Mouse (Mus musculus) testis, adult 2 months (tissue): ENCODE measurements around the gene Vdr. TPM values are rescaled to one million over a fixed set of nuclear protein-coding genes. Genes with fewer than 3 reads are reported as not detected.
A peak's percentile ranks its signal among the peaks of the same experiment; 100 is the strongest.

Experiments
- H3K27ac ChIP-seq: fragments of 200-500 bp; 2 replicates; pipeline ENCODE4 v1.5.1; 2012; ENCODE audit warnings: low read depth, low read length; ENCODE audit not compliant: control insufficient read depth, insufficient read depth
- H3K27me3 ChIP-seq: fragments of 200-500 bp; 2 replicates; pipeline ENCODE4 v1.6.1; 2012; ENCODE audit warnings: mild to moderate bottlenecking, low read length, moderate library complexity; ENCODE audit not compliant: control insufficient read depth, insufficient read depth
- H3K36me3 ChIP-seq: fragments of 200-500 bp; 2 replicates; pipeline ENCODE4 v1.6.1; 2012; ENCODE audit warnings: mild to moderate bottlenecking, low read length; ENCODE audit not compliant: control insufficient read depth, insufficient read depth
- H3K4me1 ChIP-seq: fragments of 200-500 bp; 2 replicates; pipeline ENCODE4 v1.6.1; 2012; ENCODE audit warnings: low read length; ENCODE audit not compliant: control insufficient read depth, insufficient read depth
- H3K4me3 ChIP-seq: fragments of 200-500 bp; 2 replicates; pipeline ENCODE4 v1.5.1; 2012; ENCODE audit warnings: low read depth, mild to moderate bottlenecking, low read length, moderate library complexity, mixed read lengths; ENCODE audit not compliant: control insufficient read depth
- CTCF ChIP-seq: fragments of 200-500 bp; IDR thresholded peaks from 2 replicates; pipeline ENCODE4 v1.5.1; 2012; ENCODE audit warnings: low read depth, mild to moderate bottlenecking, inconsistent platforms, low read length, moderate library complexity; ENCODE audit not compliant: control insufficient read depth, insufficient read depth, insufficient replicate concordance
- POLR2A ChIP-seq: fragments of 200-500 bp; IDR thresholded peaks from 2 replicates; pipeline ENCODE4 v1.6.1; 2012; ENCODE audit warnings: low read depth, mild to moderate bottlenecking, inconsistent platforms, low read length, moderate library complexity; ENCODE audit not compliant: control insufficient read depth
- polyA plus RNA-seq: library from polyadenylated mRNA; depleted of rRNA; stranded (reverse); fragments of >200 nt; gene quantifications from 2 replicates; pipeline ENCODE4 v1.2.3, GENCODE M21; 2012

Gene Vdr
- polyA plus RNA-seq, 1 experiment = 5.7 TPM

DNA sequence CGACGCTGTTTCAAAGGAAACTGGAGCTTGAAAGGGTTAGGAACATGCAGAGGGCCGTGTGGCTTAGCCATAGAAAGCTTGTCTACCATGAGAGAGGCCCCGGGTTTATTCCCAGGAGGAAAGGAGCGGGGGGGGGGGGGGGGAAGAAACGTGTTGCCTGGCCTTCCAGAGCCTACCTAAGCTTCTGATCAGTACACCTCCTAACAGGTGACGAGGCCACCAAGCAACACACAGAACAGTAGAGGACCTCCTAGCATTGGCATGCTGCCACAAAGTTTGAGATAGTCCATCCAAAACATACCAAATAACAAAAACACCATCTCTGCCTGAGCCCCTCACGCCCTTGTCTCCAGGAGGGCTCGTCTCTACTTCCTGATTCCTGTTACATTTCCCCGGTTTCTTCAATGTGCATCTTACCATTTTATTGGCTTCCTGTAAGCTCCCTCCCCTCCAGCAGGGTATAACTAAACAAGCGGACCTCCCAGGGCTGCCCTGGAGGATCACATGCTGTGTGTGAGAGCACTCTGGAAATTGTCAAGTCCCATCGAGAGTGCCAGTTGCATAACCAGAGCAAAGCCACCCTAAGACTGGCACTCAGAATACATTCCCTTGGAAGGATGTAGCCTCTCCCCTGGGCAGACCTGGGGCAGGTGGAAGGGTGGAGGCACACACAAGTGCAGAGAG lies 87.7 kb downstream of the Vdr start:
- H3K4me3 ChIP-seq = no peak overlapping the region
- no peaks in the 10 kb centered on the region for H3K36me3 ChIP-seq
- H3K27ac ChIP-seq = peak overlapping the region; percentile 24; the same call in 1 of the 2 replicates
- peaks cover 5% of the 10 kb centered on the region; the same call in 1 of the 2 replicates for H3K4me1 ChIP-seq
- TF ChIP-seq POLR2A (no peak), CTCF (no peak)
- no peaks in the 10 kb centered on the region for H3K27me3 ChIP-seq

DNA sequence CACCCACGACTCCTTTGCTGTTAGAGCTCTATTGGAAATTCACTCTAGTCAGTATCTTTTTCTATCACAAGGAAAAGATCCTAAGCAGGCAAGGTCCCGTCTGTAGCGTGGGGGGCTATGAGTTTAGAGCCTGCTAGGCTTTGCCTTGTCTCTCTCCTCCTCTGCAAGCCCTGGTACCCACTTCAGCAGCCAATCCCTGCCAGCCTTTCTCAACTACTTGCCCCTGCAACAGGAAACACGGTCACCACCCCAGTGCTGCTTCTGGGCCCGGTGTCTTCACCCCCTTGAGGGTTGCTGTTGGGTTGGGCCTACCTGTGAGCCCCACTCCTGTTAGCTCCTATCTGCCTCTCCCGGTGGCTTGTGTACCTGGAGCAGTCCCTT lies 88.5 kb downstream of the Vdr start:
- Histone ChIP-seq H3K27me3 (no peaks in the 10 kb centered on the region), H3K36me3 (no peaks in the 10 kb centered on the region), H3K4me3 (no peak overlapping the region), H3K27ac (no peak overlapping the region), H3K4me1 (peaks cover 5% of the 10 kb centered on the region; the same call in 1 of the 2 replicates)
- TF ChIP-seq POLR2A (no peak), CTCF (no peak)

DNA sequence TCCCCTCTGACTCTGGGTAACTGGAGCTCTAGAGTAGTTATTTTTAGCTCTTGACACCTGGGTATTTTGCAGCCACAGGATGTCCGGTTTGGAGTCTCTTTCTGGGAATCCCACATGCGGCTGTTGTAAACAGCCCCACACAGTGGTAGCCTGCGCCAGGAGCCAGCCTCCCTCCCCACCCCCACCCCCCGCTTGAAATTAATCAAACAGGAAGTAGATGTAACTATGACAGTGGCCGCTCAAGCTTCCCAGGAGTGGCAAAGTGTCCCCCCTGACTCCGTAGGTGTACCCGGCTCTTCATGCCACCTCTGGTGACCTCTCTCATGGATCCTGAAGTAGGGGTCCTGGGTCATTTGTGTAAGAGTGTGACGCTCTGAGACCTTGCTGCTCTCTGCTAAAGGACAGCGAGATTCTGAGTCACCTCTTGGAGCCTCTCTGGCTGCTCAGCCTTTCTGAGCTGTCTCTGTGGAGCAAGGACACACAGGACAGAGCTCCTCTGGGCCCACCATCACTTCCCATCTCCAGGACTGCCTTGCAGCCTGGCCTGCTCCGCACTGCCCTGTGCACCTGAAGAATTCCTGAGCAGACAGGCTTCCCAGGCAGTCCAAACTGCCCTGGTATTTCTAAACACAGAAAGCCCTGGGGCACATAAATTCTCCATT lies 89.0 kb downstream of the Vdr start:
- Histone ChIP-seq H3K27ac (no peak overlapping the region), H3K36me3 (no peaks in the 10 kb centered on the region), H3K4me1 (peaks cover 5% of the 10 kb centered on the region; the same call in 1 of the 2 replicates), H3K4me3 (no peak overlapping the region), H3K27me3 (no peaks in the 10 kb centered on the region)
- TF ChIP-seq POLR2A (no peak), CTCF (no peak)

DNA sequence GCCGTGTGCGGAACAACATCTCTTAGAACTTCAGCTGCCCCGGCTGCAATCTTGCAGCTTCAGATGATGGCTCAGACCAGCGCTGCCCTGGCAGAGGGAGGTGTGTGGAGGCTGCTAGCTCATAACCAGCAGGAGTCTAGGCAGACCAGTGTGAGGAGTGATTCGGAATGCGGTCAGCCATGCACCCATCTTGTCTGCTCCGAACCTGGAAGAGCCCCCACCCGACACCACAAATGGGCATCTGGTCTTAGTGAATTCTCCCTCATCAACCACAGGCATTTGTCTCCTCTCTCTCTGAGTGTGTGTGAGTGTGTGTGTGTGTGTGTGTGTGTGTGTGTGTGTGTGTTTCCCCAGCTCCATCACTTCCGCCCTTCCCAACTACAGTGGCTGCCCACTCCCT lies 90.5 kb downstream of the Vdr start:
- Histone ChIP-seq H3K27me3 (no peaks in the 10 kb centered on the region), H3K36me3 (no peaks in the 10 kb centered on the region), H3K27ac (no peak overlapping the region), H3K4me3 (no peak overlapping the region), H3K4me1 (peaks cover 2% of the 10 kb centered on the region; the same call in 1 of the 2 replicates)
- TF ChIP-seq CTCF = no peak
- no peak for TF ChIP-seq POLR2A

DNA sequence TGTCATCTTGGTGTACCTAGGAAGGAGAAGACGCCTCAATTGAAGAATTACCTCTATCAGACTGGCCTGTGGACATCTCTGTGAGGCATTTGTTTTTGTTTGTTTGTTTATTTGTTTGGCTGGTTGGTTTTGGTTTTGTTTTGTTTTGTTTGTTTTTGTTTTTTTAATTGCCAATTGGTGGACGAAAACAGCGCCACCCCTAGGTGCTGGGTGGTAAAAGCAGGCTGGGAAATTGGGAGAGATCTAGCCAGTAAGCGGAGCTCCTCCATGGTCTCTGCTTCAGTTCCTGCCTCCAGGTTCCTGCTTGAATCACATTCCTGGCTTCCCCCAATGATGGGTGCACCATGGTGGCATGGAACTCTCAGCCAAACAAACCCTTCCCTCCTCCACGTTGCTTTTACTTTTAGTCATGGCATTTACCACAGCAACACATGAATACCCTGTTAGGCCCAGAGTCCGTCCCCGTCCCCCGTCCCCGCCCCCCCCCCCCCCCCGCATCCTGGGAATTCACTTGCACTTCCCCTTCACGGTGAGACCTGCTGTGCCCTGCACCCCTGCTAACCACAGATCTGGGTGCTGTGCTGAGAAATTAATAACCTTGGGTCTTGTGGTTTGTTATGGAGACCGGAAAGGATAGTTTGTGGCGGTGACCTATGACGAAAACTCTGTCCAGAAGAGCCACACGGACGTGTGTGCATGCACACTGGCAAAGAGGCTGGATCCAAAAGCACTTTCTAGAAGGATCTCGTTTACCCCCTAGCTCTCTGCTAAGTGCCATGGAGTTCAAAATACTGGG lies 94.0 kb downstream of the Vdr start:
- no peak overlapping the region for H3K27ac ChIP-seq
- no peaks in the 10 kb centered on the region for H3K27me3 ChIP-seq
- TF ChIP-seq CTCF (no peak), POLR2A (no peak)
- no peaks in the 10 kb centered on the region; the same call in 1 of the 2 replicates for H3K4me1 ChIP-seq
- H3K4me3 ChIP-seq = no peak overlapping the region
- no peaks in the 10 kb centered on the region for H3K36me3 ChIP-seq

DNA sequence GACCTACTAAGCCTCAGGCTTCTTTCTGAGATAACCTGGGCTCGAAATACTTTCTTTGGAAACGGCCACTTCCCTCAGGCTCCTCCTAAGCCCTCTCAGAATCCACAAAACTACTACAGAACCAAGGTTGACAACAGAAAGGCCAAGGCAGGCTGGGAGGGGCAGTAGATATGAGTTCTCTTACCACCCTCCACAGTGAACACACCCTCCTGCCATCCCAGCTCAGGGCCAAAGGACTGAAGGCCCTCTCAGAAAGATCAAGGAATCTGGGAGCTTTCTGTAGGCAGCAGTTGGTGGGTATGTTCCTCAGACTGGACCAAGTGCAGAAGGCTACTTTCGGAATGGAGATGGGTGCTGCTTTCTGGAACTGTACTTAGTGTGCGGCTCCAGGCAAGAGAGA lies 95.2 kb downstream of the Vdr start:
- no peaks in the 10 kb centered on the region for H3K27me3 ChIP-seq
- no peaks in the 10 kb centered on the region; the same call in 1 of the 2 replicates for H3K4me1 ChIP-seq
- H3K4me3 ChIP-seq = no peak overlapping the region
- no peak for TF ChIP-seq CTCF
- TF ChIP-seq POLR2A = no peak
- no peak overlapping the region for H3K27ac ChIP-seq
- H3K36me3 ChIP-seq = no peaks in the 10 kb centered on the region

DNA sequence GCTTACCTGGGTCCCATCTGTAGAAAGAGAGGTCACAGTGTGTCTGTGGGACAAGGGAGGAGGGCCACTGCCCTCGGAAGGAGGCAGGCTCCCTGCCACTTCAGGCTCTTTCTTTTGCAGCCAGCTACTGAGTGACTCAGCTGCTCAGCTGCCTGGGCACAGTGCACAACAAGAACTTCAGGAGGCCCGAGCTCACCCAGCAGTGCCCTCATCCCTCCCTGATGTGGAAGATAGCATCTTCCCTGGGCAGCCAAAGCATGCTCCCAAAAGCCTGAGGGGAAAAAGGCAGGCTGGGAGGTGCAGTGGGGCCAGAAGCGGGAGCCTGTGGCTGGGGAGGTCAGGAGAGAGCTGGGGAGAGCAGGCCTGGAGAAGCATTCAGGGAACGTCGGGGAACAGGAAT lies 95.7 kb downstream of the Vdr start:
- Histone ChIP-seq H3K27me3 (no peaks in the 10 kb centered on the region), H3K4me3 (no peak overlapping the region), H3K4me1 (no peaks in the 10 kb centered on the region; the same call in 1 of the 2 replicates), H3K36me3 (no peaks in the 10 kb centered on the region), H3K27ac (0 out of 2 replicates have a peak overlapping the region, but pooled peaks have one; percentile 19)
- TF ChIP-seq POLR2A = no peak
- TF ChIP-seq CTCF = no peak
